Mouse (Mus musculus): ENCODE measurements at regions not wholly inside any gene's neighbourhood (a gene's known extent, or its start where the extent isn't known, plus 50 kb on each side); places are given as distances from the start of the nearest gene placed in this dataset.

GRCm38 (mm10) chr16:95196141-95196540 lies 61.2 kb upstream of the Kcnj15 start:
- no peak for DNase-seq

DNA sequence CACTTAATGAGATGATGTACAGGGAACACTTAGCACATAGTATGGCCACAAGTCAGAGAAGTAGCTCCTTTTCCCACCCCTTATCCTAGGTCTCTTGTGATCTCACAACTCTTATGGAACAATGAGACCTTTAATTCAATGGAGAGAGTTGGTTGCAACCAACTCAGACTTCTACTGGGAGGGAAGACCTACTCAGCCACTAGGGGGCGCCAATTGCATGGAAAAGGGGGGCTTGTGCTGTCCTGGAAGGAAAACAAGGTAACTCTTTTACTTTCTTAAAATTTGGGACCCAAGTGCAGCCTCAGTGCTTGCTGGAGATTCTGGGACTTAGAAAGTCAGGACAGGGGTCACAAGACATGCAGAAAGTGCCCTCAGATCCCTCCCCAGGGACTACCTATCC lies 60.7 kb upstream of the Kcnj15 start:
- DNase-seq, result peak; percentile 33

DNA sequence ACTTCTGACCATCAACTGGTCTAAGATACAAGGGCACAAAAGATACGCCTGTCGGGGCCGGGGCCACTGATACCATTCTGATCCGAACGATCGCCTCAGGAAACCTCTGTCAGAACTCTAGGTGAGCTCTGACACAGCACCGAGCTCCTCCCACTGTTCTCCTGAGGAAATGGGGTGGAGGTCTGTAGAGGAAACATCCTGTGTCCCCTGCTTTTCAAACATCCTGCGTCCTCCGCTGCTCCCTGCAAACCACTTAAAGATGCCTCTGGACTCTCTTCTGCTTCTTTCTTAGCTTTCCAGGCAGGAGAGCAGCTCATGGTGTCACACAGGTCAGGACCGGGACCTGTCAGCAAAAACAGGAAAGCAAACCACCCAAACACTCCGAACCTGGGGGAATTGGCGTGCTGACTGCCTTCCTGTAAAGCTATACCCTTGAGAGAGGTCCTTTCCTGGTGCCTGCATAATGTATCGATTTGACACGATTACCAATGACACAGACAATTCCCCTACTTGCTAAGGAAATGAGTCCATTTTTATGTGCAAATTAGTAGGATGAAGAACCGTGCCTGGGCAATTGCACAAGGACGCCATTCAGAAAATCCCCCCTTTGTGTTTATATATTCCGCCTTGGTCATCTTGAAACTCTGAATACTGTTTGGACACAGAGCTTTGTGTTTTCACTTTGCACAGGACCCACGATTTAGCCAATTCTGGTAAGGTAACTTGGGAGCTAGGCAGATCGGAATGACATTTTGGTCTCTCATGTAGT lies 58.4 kb upstream of the Kcnj15 start:
- DNase-seq, result no peak

GRCm38 (mm10) chr16:95202126-95202883 lies 55.1 kb upstream of the Kcnj15 start:
- DNase-seq, result no peak

GRCm38 (mm10) chr16:95203026-95203425 lies 54.3 kb upstream of the Kcnj15 start:
- DNase-seq, result no peak

GRCm38 (mm10) chr16:95203790-95204189 lies 53.6 kb upstream of the Kcnj15 start:
- no peak for DNase-seq

DNA sequence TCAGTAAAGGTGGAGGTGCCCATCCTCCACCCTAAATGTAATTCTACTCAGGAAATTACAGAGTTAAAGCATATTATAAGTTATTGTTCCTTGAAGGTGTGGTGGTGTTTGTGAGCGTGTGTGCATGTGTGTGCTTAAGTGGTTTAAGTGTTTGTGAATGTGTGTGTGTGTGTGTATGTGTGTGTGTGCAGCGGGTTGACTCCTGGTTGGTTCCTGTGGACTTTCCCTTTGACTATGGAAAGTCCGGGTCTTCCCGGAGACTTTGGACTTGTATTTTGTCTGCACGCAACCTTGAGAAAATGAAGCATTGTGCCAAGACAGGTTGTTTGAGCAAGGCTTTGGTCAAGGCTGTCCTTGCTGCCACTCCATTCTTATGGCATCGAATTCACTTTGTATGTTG lies 52.9 kb upstream of the Kcnj15 start:
- DNase-seq, result no peak

DNA sequence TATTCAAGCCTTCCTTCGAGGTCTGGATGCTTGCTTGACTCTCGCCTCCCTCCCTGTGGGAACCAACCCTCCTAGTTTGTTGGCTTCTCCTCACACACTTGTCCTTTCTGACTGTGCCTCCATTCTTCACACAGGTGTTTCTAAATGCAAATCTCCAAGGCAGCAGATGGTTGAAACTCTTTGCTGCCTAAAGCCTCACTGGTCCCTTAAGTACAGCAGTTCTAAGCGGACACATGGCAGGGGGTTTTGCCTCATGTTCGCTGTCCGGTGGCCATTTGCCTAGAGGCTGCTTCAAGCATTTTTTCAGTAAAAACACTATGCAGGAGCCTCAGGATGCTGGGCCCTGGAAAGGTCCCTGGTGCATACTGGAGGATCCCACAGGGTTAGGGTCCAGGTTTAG lies 50.9 kb upstream of the Kcnj15 start:
- no peak for DNase-seq

DNA sequence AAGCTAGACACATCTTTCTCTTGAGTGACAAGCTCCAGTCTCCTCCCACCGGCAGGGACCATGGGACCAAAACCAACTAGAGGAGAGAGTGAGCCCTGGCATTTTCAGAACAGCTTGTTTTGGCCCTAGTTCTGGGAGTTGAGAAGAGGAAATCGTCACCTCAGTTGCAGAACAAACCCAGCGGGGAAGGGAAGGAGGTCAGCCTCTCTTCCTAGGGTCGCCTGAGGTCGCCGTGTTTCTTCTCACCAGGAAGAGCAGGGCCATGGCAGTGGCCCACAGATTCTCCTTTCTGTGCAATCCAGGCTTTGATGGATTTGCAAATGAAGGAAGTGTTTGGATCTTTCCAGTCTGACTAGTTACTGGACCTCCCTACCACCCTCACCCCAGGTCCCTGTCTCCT lies 49.8 kb upstream of the Kcnj15 start:
- DNase-seq, result no peak
